Mouse (Mus musculus): ENCODE measurements at regions not wholly inside any gene's neighbourhood (a gene's known extent, or its start where the extent isn't known, plus 50 kb on each side); places are given as distances from the start of the nearest gene placed in this dataset.

- no peak for DNase-seq
These were observed 397.0 kb upstream of the Cadm2 start for GRCm38 (mm10) chr16:68017672-68018071.

DNA sequence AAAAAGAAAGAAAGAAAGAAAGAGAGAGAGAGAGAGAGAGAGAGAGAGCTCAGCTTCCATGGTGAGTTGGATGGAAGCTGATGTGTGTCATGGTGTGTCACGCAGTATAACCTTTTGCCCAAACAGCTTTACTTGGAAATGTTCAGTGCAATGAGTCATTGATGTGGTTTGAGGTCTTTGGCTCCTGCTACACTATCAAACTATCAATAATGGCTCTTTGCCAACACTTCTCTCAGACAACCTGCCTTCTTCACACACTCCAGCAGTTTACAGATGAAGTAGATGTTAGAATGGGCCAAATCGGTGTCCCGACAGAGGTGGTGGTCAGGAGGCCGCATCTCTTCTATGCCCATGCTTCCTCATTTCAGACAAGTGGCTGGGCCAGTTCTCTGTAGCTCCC lies 369.0 kb upstream of the Cadm2 start:
- DNase-seq, result no peak

- DNase-seq, result no peak
These were observed 355.9 kb upstream of the Cadm2 start for GRCm38 (mm10) chr16:67976565-67976964.

DNA sequence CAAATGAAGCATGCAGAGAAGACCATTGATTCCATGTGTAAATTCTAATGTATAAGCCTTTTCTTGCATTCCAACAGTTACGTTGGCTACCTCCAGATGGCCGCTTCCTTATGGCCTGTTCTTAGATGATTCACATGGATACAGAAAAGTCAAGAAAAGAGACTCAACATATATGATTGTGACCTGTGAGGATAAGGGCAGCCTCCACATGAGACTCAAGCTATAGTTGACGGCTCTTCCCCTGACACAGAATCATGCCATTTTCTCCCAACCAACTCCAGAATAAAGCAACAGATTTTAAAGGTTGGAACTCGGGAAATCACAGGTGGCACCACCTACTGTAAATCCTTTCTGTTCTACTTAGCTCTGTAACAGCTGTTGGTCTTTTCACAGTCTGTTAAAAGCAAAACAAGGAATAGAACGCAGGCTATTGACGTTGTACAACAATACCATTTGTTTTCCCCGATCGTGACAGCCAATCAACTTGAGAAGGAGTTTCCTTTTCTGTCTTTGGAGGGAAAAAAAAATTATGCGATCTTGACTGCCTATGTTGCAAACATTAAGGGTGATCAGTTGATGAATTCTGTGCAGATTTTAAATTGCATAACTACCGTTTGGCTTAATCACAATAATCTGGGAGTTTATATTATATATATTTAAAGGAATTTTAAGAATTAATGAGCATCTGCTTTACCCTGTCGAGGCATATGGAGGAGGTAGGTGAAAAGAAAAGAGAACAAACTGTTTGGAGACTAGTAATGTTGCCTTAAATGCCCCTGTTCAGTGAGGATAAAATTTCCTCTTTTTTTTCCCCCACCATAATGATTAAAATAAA lies 347.8 kb upstream of the Cadm2 start:
- DNase-seq, result no peak

GRCm38 (mm10) chr16:67949112-67949511 lies 328.4 kb upstream of the Cadm2 start:
- DNase-seq, result no peak

- no peak for DNase-seq
These were observed 323.7 kb upstream of the Cadm2 start for GRCm38 (mm10) chr16:67944406-67944805.

DNA sequence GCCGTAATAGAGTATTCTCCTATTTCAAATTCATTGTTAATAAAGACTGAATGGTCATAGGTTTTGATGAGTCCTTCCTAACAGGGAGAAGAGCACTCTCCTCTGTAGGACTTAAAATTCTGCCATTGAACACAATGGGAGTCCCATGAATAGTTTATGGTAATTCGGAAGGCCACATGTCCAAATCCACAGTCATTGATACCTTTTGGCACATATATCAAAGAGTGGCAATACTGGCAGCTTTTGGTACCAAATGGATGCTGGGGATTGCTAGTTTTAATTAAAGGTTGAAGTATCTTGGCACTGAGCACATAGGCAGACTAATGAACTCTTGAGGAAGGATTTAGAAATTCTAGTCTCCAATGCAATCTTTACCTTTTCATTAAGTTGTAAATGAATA lies 298.5 kb upstream of the Cadm2 start:
- DNase-seq, result no peak

- no peak for DNase-seq
These were observed 250.8 kb upstream of the Cadm2 start for GRCm38 (mm10) chr16:67871304-67872022.

GRCm38 (mm10) chr16:67850201-67850600 lies 229.5 kb upstream of the Cadm2 start:
- DNase-seq, result no peak

DNA sequence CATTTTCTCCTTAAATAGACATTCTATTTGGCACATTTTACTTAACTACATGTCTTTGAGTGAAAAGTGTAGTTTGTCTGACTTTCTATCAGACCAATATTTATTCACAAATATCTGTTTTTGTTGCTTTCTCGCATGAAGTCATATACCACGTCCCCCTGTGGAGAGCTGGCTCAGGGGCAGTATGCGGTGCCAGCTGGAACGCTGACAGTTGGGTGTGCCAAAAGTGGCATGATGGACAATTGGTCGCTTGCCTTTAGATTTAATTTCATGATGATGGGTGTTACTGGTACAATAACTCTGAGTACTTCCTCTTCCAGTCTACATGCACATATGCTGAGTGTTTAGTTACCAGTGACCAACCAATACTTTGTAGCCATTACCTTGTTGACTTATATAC lies 223.8 kb upstream of the Cadm2 start:
- DNase-seq, result no peak

- no peak for DNase-seq
These were observed 176.5 kb upstream of the Cadm2 start for GRCm38 (mm10) chr16:67797236-67797635.

DNA sequence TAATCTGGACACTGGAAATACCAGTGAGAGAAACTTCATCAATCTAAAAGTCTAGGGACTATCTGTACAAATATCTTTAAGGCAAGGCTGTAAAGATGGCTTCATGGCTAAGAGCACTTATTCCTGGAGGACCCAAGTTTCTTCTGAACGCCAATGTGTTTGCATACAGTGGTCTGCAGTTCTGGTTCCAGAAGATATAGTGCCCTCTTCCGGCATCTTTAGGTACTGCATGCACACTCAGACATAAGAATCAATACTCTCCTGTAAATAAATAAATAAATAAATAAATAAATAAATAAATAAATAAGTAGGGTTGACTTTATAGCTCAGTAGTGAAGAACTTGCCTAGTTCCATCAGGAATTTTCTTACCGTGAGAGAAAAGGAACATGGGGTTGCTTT lies 155.4 kb upstream of the Cadm2 start:
- peak; percentile 21 for DNase-seq

DNA sequence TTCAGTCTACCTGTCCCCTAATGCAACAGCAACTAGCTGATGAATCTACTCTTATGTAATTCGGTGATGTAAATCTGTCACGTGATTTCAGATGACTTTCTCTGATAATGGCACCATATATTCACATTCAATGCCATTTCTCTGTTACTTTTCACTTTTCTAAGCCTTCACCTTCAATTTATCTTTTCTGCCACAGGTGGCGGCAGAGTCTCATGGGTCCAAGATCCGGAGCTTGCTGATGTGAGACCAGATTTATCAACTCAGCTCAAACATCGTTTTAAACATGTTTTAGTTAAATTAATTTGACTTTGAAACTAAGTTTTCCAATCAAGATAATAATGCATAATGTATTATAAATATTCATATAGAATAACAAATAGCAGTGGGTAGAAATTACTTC lies 148.4 kb upstream of the Cadm2 start:
- no peak for DNase-seq

DNA sequence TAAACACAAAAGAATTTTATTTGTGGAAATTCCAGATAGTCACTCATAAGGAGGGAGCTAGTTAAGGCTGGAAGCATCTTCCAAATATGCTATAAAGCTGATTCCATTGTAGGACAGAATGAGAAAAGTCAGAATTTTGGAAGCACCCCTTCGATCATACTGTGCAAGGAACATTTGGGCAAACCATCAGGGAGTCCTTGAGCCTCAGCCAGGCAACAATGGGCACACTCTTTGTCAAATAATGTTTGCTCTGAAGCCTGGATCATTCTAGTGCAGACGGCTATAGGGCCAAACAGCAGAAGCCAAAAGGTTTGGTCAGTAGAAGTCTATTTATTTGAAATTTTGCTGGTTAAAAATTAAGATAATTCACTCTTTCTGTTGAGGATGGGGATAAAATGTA lies 114.7 kb upstream of the Cadm2 start:
- DNase-seq, result no peak

GRCm38 (mm10) chr16:67698619-67699018 lies 77.9 kb upstream of the Cadm2 start:
- DNase-seq, result no peak
